Mouse (Mus musculus): ENCODE results near the gene Guk1. TPM values are rescaled to one million over a fixed set of nuclear protein-coding genes. Genes with fewer than 3 reads are reported as not detected.

Guk1 gene
- total RNA-seq (2015) = 61.9 and 62.8 TPM in 2 replicates
- total RNA-seq (2017) = 29.9 and 34.7 TPM in 2 replicates

DNA sequence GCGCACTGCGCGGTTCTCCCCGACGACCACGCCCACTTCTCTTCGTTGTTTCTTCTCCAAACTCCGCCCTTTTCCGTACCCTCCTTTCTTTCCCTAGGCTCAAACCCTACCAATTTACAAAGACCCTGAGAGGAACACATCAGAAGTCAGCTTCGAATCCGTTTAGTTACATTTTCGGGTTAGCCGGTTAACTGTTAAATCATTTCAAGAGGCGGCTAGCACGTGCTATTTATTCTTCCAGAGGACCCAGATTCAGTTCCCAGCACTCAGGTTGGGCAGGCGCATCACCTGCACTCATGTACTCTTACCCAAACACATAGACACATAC is at the start of gene Guk1:
Gene Guk1 (minus strand): TSS at position 154 of the 328 bp plus-strand sequence.
- ATAC-seq (replicated peaks; ENCODE audit: poor library complexity) = no peak

GRCm38 (mm10) chr11:59239796-59240195 is 47.8 kb upstream of the Guk1 start:
- no peak for ATAC-seq (replicated peaks; ENCODE audit: poor library complexity)

DNA sequence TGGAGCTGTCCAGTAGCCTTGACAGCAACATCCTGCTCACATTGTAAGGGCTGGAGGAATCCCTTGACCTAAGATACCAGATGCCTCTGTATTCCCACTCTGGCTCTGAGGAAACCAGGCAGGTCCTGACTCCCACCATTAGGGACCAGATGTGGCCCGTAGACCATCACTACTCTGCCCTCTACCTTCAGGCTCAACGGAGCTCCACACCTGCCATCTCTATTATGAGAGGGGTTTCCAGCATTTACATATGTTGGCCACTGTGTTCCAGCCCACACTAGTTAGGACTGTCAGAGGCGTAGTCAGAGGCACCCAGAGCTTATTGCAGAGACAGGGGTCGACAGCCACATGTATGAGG is 47.4 kb upstream of the Guk1 start:
- no peak for ATAC-seq (replicated peaks; ENCODE audit: poor library complexity)

DNA sequence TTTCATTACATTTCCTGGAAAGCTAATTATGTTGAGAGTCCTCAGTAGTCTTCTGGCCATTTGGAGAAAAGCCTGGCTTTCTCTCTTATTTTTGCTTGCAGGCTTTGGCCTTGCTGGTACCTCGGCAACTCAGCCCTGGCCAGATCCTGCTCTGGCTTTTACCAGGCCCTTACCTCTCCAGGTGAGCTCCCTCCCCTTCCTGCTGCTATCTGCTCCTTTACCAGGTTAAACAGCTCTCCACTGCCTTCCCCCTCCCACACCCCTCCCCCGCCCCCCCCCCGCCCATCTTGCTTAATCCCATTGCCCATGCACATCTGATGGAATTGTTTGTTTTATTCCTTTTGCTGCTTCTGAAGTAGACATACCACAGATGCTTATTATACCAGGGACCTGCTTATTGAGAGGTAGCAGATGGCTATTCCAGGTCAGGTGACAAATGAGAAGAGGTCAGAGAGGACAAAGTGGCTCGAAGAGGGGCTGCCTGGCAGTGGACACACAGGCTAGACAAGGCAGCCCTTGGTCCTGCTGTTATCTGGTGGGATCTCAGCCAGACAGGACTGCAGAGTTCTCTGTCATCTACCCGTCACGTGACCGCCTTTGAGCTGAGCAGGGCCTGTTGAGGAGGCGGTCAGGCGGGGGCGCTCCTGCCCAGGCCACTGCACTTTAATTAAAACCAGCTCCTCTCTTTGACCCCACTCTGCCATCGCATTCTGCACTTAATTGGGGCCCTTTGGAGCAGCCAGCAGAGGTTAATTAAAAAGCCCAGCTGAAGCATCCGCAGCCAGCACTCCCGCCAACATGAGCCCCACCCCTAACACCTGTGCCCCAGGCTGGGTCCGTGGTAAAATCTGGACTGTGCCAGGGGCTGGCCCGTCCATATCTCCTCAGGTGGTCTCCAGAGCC is 46.8 kb upstream of the Guk1 start:
- peak; percentile 88 for ATAC-seq (replicated peaks; ENCODE audit: poor library complexity)

DNA sequence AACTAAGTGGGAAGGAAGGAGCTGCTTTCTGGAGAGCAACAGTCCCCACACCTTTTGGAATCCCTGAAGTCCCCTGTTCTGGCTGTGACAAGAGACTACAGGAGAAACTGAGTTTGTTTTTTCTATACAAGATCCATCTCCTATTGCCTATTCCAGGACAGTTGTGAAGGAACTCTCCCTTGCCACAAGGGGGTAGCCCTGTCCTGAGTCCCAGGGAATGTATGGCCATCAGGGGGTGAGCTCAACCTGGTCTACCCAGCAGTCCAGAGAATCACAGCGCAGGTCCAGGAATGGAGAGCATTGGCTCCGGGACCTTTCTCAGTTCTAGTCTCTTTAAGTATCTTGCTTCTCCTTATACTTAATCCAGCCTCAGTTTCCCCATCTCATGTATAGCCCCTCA is 40.8 kb upstream of the Guk1 start:
- ATAC-seq (replicated peaks; ENCODE audit: poor library complexity) = no peak

- ATAC-seq (replicated peaks; ENCODE audit: poor library complexity) = peak; percentile 46
These were observed 38.2 kb upstream of the Guk1 start for GRCm38 (mm10) chr11:59230144-59230760.

- ATAC-seq (replicated peaks; ENCODE audit: poor library complexity) = peak; percentile 85
These were observed 36.3 kb upstream of the Guk1 start, which contains the start of gene Arf1 for GRCm38 (mm10) chr11:59228122-59228953. TSS of gene Arf1 (minus strand) at chr11:59228270.

GRCm38 (mm10) chr11:59227604-59228121 is 35.7 kb upstream of the Guk1 start:
- ATAC-seq (replicated peaks; ENCODE audit: poor library complexity) = peak; percentile 10

DNA sequence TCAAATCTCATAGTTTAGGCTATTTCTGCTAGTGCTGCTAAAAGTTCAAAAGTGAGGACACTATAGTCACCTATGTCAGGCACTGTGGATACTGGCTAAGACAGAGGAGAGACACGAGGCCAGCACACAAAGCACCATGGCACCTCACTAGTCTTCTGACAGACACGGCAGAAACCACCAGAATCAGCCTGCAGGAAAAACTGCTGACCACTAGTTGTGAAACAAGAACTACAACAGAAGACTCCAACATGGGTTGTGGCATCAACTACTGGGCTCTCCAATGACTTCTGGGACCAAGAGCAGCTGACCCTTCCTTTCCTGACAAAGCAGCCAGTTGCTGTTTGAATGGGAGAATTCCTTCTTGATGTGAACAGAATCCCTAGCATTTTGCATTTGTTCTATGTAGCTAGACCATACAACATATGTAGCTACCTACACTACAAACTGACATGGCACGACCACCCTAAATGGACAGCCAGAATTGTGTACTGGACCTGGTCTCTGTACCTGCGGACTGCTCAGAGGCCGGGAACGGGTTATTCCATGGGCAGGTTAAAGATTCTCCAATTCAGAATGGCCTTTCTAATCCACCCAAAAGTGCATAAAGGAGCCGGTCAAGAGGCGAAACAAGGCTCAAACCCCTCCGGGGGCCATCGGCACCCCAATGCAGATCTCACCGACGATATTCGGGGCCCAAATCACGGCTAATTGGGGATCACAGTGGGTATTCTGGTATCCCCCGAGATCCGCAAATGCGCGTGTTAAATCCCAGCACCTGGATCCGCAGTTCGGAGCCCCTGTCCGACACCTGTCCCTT is 35.0 kb upstream of the Guk1 start:
- ATAC-seq (replicated peaks; ENCODE audit: poor library complexity) = peak; percentile 18; the same call in 1 of the 2 replicates

GRCm38 (mm10) chr11:59226251-59226650 is 34.2 kb upstream of the Guk1 start:
- ATAC-seq (replicated peaks; ENCODE audit: poor library complexity) = no peak

GRCm38 (mm10) chr11:59225167-59225566 is 33.2 kb upstream of the Guk1 start:
- ATAC-seq (replicated peaks; ENCODE audit: poor library complexity) = peak; percentile 10; the same call in 1 of the 2 replicates

DNA sequence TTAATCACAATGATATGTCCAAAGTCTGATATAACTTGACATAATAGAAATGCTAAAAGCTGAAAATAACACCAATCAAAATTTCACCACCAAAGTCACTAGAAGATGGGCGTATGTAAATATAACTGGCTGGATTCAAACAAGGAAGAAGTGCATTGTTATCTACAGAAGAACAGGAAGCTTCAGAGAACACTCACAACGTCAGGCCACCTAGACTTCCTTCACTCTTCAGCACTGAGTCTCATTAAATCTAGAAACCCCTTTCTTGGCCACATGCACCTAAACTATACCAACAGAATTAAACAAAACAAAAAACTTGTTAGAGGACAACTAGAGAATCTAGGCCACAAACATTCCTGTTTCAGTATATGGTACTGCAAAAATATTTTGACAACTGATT is 32.5 kb upstream of the Guk1 start:
- no peak for ATAC-seq (replicated peaks; ENCODE audit: poor library complexity)

DNA sequence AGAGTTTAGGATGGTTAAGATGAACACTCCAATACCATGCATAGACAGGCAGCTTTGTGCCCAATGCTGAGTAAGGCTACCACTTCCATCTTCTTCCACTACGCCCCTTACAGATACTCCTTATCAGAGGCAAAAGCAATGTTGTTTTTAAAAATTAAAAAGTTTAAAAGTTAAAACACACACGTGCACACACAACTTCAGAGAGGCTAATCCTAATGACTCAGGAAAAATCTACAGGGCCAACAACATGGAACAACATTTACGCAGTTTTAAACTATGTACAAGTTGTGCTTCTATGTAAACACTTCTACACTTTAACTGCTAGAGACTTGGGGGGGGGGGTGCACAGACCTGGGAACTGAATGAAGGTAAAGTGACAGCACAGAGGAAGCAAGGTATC is 32.0 kb upstream of the Guk1 start:
- ATAC-seq (replicated peaks; ENCODE audit: poor library complexity) = no peak

DNA sequence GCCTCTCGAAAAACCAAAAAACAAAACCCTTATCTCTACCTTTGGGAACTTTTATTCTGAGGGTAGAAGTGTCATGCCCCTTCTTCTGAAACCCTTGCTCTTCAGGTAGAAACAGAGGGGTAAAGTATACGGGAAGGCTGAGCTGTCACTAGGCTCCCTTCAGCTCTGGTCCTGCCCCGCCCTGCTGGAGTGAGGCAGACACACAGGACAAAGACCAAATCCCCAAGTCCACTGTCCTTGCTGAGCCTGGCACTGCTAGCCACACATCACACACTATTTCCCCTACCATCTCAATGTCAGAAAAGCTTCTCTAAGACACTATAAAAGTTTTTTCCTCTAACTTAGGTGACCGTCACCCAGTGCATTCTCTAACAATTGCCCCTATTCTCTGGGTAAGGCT is 30.3 kb upstream of the Guk1 start:
- no peak for ATAC-seq (replicated peaks; ENCODE audit: poor library complexity)

- peak; percentile 35; the same call in 1 of the 2 replicates for ATAC-seq (replicated peaks; ENCODE audit: poor library complexity)
These were observed 29.6 kb upstream of the Guk1 start for GRCm38 (mm10) chr11:59221604-59222003.

DNA sequence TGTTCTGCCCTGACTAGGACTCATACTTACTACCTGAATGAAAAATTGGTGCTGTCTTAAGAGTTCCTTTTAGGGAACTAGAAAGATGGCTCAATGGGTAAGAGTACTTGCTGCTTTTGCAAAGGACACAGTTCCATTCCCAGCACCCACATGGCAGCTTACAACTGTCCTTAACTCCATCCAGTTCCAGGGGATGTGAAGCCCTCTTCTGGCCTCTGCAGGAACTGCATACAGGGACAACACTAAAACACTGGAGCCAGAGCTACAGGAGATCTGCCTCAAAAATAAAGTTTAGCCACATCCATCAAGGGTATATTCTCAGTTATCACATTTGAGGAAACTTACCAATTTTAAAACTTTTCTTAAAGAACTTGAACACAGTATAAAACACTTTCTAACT is 27.1 kb upstream of the Guk1 start:
- ATAC-seq (replicated peaks; ENCODE audit: poor library complexity) = peak; percentile 63

DNA sequence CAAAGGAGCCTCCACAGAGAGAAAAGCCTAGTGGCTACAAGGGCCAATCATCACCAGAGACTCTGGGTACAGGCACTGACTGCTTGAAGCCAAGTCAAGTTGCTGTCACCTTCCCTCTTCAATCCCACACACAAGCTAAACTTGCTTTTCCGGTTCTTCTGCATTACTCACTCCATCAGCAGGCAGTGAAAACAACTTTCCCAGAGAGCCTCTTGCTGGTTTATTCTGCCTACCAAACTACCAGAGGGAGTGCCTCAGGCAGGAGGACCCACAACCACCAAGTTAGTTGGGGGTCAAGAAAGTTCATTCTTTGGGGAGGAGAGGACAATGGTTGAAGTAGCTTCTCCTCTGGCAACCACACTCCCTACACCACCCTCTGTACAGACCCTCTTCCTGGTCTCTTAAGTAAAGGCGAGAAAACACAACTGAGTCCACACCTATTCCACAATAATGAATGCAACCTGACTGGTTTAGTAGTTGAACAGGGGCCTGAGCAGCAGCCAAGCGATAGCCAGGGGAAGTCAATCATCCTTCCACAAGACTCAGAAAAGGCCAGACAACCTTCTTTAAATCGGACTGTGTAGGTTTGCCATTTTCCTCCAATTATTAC is 26.5 kb upstream of the Guk1 start:
- no peak for ATAC-seq (replicated peaks; ENCODE audit: poor library complexity)

DNA sequence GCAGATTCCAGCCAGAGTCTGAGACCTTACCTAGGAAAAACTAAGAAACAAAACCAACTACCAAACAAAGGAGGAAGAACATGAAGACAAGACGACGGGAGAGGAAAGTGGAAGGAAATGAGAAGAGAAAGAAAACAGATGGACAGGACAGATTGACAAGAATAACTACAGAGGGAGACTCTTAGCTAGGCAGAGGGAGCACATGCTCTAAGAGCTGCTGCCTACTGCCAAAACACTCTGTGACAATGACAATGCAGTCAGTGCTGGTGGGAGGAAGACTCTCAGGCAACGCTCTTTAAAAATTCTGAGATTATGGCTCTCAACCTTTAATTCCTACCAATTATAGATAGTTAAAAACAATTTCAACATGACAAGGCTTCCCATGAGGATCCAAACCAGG is 24.9 kb upstream of the Guk1 start:
- ATAC-seq (replicated peaks; ENCODE audit: poor library complexity) = peak; percentile 36; the same call in 1 of the 2 replicates

DNA sequence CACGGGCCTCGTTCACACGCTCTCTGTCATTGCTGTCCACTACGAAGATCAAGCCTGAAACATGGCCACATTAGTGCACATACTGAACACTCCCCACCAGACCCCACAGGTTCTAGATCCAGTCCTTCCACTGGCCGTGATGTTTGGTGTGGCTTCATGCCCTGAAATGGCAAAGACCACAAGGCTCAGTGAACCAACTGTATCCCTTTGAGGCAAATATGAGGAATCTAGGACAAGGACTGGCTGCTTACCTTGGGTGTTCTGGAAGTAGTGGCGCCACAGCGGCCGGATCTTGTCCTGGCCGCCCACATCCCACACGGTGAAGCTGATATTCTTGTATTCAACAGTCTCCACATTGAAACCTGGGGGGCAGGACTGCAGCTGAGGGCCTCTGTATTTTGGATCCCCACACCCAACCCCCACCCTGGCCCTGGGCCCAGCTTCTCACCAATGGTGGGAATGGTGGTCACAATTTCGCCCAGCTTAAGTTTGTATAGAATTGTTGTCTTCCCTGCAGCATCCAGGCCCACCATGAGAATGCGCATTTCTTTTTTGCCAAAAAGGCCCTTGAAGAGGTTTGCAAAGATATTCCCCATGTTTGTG is 21.0 kb upstream of the Guk1 start:
- no peak for ATAC-seq (replicated peaks; ENCODE audit: poor library complexity)

All from megakaryocyte progenitor cell, adult 5-6 weeks (primary cell).